Mouse (Mus musculus): Measurements from ENCODE around the gene S1pr5. TPM values are rescaled to one million over a fixed set of nuclear protein-coding genes. Genes with fewer than 3 reads are reported as not detected.

The S1pr5 gene
- polyA plus RNA-seq, 1 experiment = not detected

DNA sequence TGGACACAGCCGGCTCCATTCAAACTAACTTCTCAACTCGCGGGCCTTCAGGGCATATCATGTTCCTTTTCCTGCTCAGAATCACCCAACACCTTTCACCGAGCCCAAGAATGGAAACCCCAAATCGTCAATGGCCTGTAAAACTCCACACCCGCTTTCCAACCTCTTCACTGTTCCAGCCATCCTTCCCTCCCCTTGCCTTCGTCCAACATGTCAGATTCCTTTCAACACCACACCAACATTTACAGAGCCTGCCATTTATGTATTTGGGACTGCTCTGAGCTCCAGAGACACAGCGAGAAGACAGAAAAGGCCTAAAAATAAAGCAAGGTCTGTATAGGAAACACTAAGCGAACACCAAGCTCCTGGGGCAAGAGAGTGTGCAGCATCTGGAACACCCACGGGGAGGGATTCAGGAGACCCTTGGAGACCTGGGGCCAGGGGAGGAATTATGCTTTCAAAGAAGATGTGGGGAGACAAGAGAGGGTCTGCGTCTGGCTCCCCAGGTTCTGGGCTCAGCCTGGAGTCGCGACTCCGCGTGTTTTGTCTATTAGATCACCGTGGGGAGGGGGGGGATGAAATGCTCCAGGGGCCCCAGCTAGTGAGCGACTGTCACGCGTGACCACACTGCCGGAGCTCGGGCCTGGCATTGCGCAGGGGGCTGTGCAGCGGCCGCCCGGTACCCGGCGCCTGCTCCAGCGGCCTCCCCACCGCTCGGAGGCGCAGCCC, 10.1 kb downstream of the S1pr5 start:
- peak overlapping the region; percentile 58 for H3K27ac ChIP-seq (ENCODE audit: insufficient read depth, low read depth, low read length)
- TF ChIP-seq CTCF (IDR thresholded peaks at IDR 0.05; ENCODE audit: low read depth, low read length) = no peak
- TF ChIP-seq POLR2A (IDR thresholded peaks at IDR 0.05; ENCODE audit: borderline replicate concordance, low read depth, low read length) = no peak
- H3K4me1 ChIP-seq (ENCODE audit: control insufficient read depth, insufficient read depth, low read length) = peaks cover 16% of the 10 kb centered on the region
- H3K4me3 ChIP-seq (ENCODE audit: insufficient read depth, low read length) = peak overlapping the region; percentile 82

DNA sequence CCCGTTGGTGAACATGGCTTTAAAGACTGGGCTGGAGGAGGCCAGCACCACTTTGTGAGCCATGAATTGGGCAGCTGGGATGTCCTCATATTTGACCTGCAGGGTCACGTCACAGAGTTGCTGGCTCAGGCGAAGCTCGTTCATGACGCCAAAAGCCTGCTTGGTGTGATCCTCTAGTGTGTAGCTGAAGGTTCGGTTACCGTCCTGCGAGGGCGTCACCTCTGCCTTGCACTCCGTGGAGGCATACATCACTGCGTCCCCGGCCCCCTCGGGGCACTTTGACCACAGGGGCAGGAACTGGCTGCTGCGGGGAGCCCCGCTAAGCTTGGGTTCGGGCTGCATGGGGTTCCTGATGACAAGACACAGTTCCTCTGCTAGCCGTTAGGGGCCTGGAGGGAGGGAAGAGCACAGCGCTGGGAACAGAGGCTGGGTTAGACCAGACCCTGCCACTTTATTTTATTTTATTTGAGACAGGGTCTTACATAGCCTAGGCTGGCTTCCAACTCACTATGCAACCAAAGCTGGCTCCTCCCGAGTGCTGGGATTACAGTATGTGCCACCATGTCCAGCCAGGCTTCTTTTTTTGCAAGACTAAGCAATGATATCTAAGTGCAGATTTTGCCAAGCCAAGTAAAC, 10.8 kb downstream of the S1pr5 start:
- H3K4me1 ChIP-seq (ENCODE audit: control insufficient read depth, insufficient read depth, low read length) = peaks cover 16% of the 10 kb centered on the region
- TF ChIP-seq CTCF (IDR thresholded peaks at IDR 0.05; ENCODE audit: low read depth, low read length) (no peak; the same call in 1 of the 2 replicates), POLR2A (IDR thresholded peaks at IDR 0.05; ENCODE audit: borderline replicate concordance, low read depth, low read length) (0 out of 2 replicates have a peak, but pooled peaks have one; percentile 43)

GRCm38 (mm10) chr9:21236991-21237367, 11.3 kb downstream of the S1pr5 start:
- TF ChIP-seq POLR2A (IDR thresholded peaks at IDR 0.05; ENCODE audit: borderline replicate concordance, low read depth, low read length) = no peak
- no peak for TF ChIP-seq CTCF (IDR thresholded peaks at IDR 0.05; ENCODE audit: low read depth, low read length)
- Histone ChIP-seq H3K27ac (ENCODE audit: insufficient read depth, low read depth, low read length) (no peak overlapping the region; the same call in 1 of the 2 replicates), H3K4me1 (ENCODE audit: control insufficient read depth, insufficient read depth, low read length) (peaks cover 16% of the 10 kb centered on the region), H3K4me3 (ENCODE audit: insufficient read depth, low read length) (peak overlapping the region; percentile 82)

More for the DNA sequence above, 10.8 kb downstream of the S1pr5 start:
- Histone ChIP-seq H3K27ac (ENCODE audit: insufficient read depth, low read depth, low read length) (peak overlapping the region; percentile 58), H3K4me3 (ENCODE audit: insufficient read depth, low read length) (peak overlapping the region; percentile 82)

DNA sequence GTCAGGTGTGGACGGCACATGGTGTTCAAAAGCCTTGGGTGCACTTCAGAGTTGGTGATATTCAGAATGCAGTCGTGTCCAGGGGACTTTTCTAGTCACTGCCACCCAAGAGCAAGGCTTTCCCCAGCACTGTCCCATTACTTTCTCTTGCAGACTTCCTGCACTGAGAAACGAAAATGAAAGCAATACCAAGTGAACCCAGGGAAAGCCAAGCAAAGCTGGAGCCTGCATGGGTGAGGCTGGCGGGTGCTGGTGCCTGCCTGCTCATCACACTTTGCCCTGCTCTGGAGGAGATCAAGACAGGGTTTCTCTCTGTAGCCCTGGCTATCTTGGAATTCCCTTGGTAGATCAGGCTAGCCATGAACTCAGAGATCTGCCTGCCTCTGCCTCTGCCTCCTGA, 12.9 kb downstream of the S1pr5 start:
- Histone ChIP-seq H3K4me3 (ENCODE audit: insufficient read depth, low read length) (peak overlapping the region; percentile 27), H3K4me1 (ENCODE audit: control insufficient read depth, insufficient read depth, low read length) (peaks cover 16% of the 10 kb centered on the region), H3K27ac (ENCODE audit: insufficient read depth, low read depth, low read length) (peak overlapping the region; percentile 51)
- TF ChIP-seq POLR2A (IDR thresholded peaks at IDR 0.05; ENCODE audit: borderline replicate concordance, low read depth, low read length) (no peak), CTCF (IDR thresholded peaks at IDR 0.05; ENCODE audit: low read depth, low read length) (no peak)

DNA sequence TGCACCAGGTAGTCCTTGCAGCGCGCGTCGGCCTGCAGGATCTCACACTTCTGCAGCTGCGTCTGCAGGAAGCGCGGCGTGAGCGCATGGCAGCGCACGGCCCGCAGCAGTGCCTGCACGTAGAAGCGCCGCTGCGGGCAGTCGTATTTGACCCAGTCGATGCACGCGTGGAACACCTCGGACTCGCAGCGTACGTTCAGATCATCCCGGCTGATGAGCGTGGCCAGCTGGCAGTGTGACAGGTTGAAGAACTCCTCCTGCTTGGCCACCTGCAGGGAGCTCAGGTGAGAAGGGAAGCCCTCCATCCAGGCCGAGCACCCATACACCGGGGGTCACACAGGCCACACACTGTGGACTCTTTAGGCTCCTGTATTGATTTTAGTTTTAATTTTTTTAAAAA, 14.4 kb downstream of the S1pr5 start:
- Histone ChIP-seq H3K4me3 (ENCODE audit: insufficient read depth, low read length) (no peak overlapping the region), H3K27ac (ENCODE audit: insufficient read depth, low read depth, low read length) (no peak overlapping the region), H3K4me1 (ENCODE audit: control insufficient read depth, insufficient read depth, low read length) (peaks cover 16% of the 10 kb centered on the region)
- TF ChIP-seq POLR2A (IDR thresholded peaks at IDR 0.05; ENCODE audit: borderline replicate concordance, low read depth, low read length) (no peak), CTCF (IDR thresholded peaks at IDR 0.05; ENCODE audit: low read depth, low read length) (no peak)

GRCm38 (mm10) chr9:21233366-21233765, 14.9 kb downstream of the S1pr5 start:
- TF ChIP-seq POLR2A (IDR thresholded peaks at IDR 0.05; ENCODE audit: borderline replicate concordance, low read depth, low read length) (no peak), CTCF (IDR thresholded peaks at IDR 0.05; ENCODE audit: low read depth, low read length) (no peak)
- no peak overlapping the region for H3K27ac ChIP-seq (ENCODE audit: insufficient read depth, low read depth, low read length)
- H3K4me3 ChIP-seq (ENCODE audit: insufficient read depth, low read length) = no peak overlapping the region
- H3K4me1 ChIP-seq (ENCODE audit: control insufficient read depth, insufficient read depth, low read length) = peaks cover 16% of the 10 kb centered on the region

GRCm38 (mm10) chr9:21232867-21233266, 15.4 kb downstream of the S1pr5 start:
- TF ChIP-seq POLR2A (IDR thresholded peaks at IDR 0.05; ENCODE audit: borderline replicate concordance, low read depth, low read length) (no peak), CTCF (IDR thresholded peaks at IDR 0.05; ENCODE audit: low read depth, low read length) (no peak)
- H3K4me1 ChIP-seq (ENCODE audit: control insufficient read depth, insufficient read depth, low read length) = peaks cover 18% of the 10 kb centered on the region

DNA sequence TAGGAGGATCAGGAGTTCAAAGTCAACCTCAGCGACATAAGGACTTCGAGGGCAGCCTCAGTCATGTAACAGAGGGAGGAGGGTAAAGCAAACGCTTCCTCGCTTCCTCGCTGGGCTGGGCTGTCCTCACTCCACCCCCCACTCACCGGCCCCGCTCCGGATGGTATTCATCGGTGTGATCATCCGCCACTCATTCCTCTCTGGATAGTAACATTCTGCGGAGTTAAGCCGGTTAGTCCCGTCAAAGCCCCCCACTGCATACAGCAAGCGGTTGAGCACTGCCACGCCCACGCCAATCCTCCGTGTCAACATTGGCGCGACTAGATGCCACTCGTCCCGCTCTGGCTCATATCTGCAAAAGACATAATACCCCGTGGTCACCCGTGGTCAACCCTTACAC, 16.7 kb downstream of the S1pr5 start:
- TF ChIP-seq CTCF (IDR thresholded peaks at IDR 0.05; ENCODE audit: low read depth, low read length) (no peak), POLR2A (IDR thresholded peaks at IDR 0.05; ENCODE audit: borderline replicate concordance, low read depth, low read length) (no peak)
- H3K4me1 ChIP-seq (ENCODE audit: control insufficient read depth, insufficient read depth, low read length) = peaks cover 16% of the 10 kb centered on the region
- H3K4me3 ChIP-seq (ENCODE audit: insufficient read depth, low read length) = no peak overlapping the region
- H3K27ac ChIP-seq (ENCODE audit: insufficient read depth, low read depth, low read length) = no peak overlapping the region

More at GRCm38 (mm10) chr9:21232867-21233266, 15.4 kb downstream of the S1pr5 start:
- Histone ChIP-seq H3K4me3 (ENCODE audit: insufficient read depth, low read length) (no peak overlapping the region), H3K27ac (ENCODE audit: insufficient read depth, low read depth, low read length) (no peak overlapping the region)

DNA sequence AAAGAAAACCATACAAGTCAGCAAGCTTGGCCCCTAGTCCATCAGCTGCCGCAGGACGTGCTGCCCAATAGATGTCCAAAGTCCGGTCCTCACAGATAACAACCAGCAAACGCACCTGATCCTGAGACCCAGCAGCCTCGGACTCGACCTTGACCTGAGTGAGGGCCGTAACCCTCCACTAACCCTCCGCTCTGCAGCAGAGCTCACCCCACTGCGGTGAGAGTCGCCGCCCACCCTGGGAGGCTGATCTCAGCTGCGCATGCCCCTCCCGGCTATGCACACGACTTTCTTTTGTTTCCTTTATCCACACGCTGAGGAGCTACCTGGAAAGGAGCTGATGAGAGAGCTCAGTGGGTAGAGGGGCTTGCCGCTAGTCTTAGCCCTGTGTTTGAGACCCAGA, 20.9 kb downstream of the S1pr5 start:
- no peak overlapping the region for H3K4me3 ChIP-seq (ENCODE audit: insufficient read depth, low read length)

DNA sequence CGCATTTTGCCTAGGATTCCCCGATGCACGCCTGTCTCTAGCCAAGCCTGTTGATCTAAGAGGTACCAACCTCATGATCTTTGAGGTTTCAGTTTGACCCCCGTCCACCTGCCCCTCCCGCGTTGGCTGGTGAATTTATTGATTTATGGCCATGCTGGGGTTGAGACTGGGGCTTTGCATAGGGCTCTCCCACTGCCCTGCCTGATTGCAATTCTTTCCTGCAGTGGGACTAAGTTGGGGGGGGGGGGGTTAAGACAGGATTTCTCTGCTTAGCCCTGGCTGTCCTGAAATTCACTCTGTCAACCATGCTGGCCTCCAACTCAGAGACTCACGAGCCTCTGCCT, 22.9 kb downstream of the S1pr5 start:
- Histone ChIP-seq H3K27ac (ENCODE audit: insufficient read depth, low read depth, low read length) (no peak overlapping the region), H3K4me1 (ENCODE audit: control insufficient read depth, insufficient read depth, low read length) (peaks cover 17% of the 10 kb centered on the region), H3K4me3 (ENCODE audit: insufficient read depth, low read length) (peak overlapping the region; percentile 45)
- TF ChIP-seq CTCF (IDR thresholded peaks at IDR 0.05; ENCODE audit: low read depth, low read length) (no peak), POLR2A (IDR thresholded peaks at IDR 0.05; ENCODE audit: borderline replicate concordance, low read depth, low read length) (no peak)

More for the DNA sequence above, 20.9 kb downstream of the S1pr5 start:
- TF ChIP-seq CTCF (IDR thresholded peaks at IDR 0.05; ENCODE audit: low read depth, low read length) = no peak
- TF ChIP-seq POLR2A (IDR thresholded peaks at IDR 0.05; ENCODE audit: borderline replicate concordance, low read depth, low read length) = no peak
- Histone ChIP-seq H3K27ac (ENCODE audit: insufficient read depth, low read depth, low read length) (no peak overlapping the region), H3K4me1 (ENCODE audit: control insufficient read depth, insufficient read depth, low read length) (peaks cover 9% of the 10 kb centered on the region)

All from bone marrow macrophage, adult 2 months (primary cell).